In the genomic region with DNA sequence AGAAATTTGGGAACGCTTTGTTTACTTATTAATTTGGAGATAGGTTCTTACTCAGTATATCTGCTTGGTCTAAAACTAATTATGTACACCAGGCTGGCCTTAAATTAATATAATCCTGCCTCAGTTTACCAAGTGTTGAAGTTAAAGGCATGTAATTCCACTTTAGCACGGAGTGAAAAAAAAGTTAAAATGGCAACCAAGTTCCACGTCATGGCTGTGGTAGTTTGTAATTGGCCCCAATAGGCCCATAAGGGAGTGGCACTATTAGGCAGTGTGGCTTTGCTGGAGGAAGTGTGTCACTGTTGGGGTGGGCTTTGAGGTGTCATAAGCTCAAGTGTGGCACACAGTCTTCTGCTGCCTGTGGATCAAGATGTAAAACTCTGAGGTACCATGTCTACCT, we compare ENCODE assay signal across 8 mouse cellular contexts. TPM values are rescaled to one million over a fixed set of nuclear protein-coding genes. Genes with fewer than 3 reads are reported as not detected.
A peak's percentile ranks its signal among the peaks of the same experiment; 100 is the strongest.
DNase-seq lines count a peak whose midpoint lies in the region; ATAC-seq lines count a peak whose summit lies in the region.

No protein-coding gene starts in this region.

- DNase-seq in kidney, adult 8-10 months = no peak
- DNase-seq in T-cell, adult 2 months (ENCODE audit: low spot score) = peak; percentile 51
- DNase-seq in hindbrain, embryonic 10.5 days (ENCODE audit: low spot score) = no peak
- no peak for DNase-seq in left cerebral cortex, adult 11 months (ENCODE audit: low spot score)
- DNase-seq in testis, postnatal 10 days (ENCODE audit: low spot score) = no peak
- no peak for DNase-seq in layer of hippocampus, adult 9-11 months

- no peaks in the 10 kb centered on the region for H3K27me3 ChIP-seq in kidney, embryonic 14.5 days (ENCODE audit: control insufficient read depth, insufficient read depth, low read length)
- H3K27me3 ChIP-seq in hindbrain, embryonic 10.5 days (ENCODE audit: insufficient read depth, poor library complexity, severe bottlenecking) = no peaks in the 10 kb centered on the region

- peak overlapping the region; percentile 58 for H3K4me2 ChIP-seq in kidney, embryonic 14.5 days (replicated peaks; ENCODE audit: low read depth, low read length)

- no peaks in the 10 kb centered on the region for H3K9me3 ChIP-seq in kidney, embryonic 14.5 days (ENCODE audit: control insufficient read depth, low read length)
- H3K9me3 ChIP-seq in hindbrain, embryonic 10.5 days = no peaks in the 10 kb centered on the region

- H3K4me1 ChIP-seq in kidney, embryonic 14.5 days (ENCODE audit: control insufficient read depth, insufficient read depth, low read length) = peaks cover 9% of the 10 kb centered on the region; the same call in 1 of the 2 replicates
- H3K4me1 ChIP-seq in hindbrain, embryonic 10.5 days (replicated peaks) = peaks cover 14% of the 10 kb centered on the region

- no peak for ATAC-seq in kidney, embryonic 14.5 days (ENCODE audit: low FRiP score, low TSS enrichment)
- ATAC-seq in megakaryocyte progenitor cell, adult 5-6 weeks (replicated peaks; ENCODE audit: poor library complexity) = peak; percentile 59

- no peaks in the 10 kb centered on the region for H3K36me3 ChIP-seq in kidney, embryonic 14.5 days (ENCODE audit: control insufficient read depth, insufficient read depth, low read length)
- peaks cover 9% of the 10 kb centered on the region; the same call in 1 of the 2 replicates for H3K36me3 ChIP-seq in hindbrain, embryonic 10.5 days

- peak overlapping the region; percentile 92; the same call in 1 of the 2 replicates for H3K9ac ChIP-seq in kidney, embryonic 14.5 days (ENCODE audit: low read depth, low read length)

- peak overlapping the region; percentile 80 for H3K4me3 ChIP-seq in kidney, embryonic 14.5 days (ENCODE audit: low read length)
- peak overlapping the region; percentile 78 for H3K4me3 ChIP-seq in hindbrain, embryonic 10.5 days

- H3K27ac ChIP-seq in kidney, embryonic 14.5 days (ENCODE audit: low read depth, low read length) = no peak overlapping the region
- H3K27ac ChIP-seq in hindbrain, embryonic 10.5 days = peak overlapping the region; percentile 95; the same call in 1 of the 2 replicates

- 50% methylated on average over 3 of the region's 3 CpGs for WGBS in kidney, embryonic 14.5 days
- WGBS in hindbrain, embryonic 10.5 days = 55% methylated on average over 3 of the region's 3 CpGs

RNA-seq across cellular contexts. Expression of gene Psmd14, which starts 1.0 kb away (rescaled TPM):
- polyA plus RNA-seq in kidney, embryonic 14.5 days (2014; fragmentation: Nextera tagmentation; extraction: Ambion mirVana) = 188 and 208 TPM in 2 replicates
- polyA plus RNA-seq in hindbrain, embryonic 10.5 days (2016; fragmentation: Nextera tagmentation; extraction: Ambion mirVana) = 239 and 256 TPM in 2 replicates
- 255 and 262 TPM in 2 replicates for total RNA-seq in megakaryocyte progenitor cell, adult 5-6 weeks (2015)
- 194 and 207 TPM in 2 replicates for total RNA-seq in megakaryocyte progenitor cell, adult 5-6 weeks (2017)
